Mouse (Mus musculus) liver, adult 2 months (tissue): Measurements from ENCODE around the gene Stk4.

Experiments
- CTCF ChIP-seq: fragments of 200-500 bp; IDR thresholded peaks from 2 replicates; pipeline ENCODE4 v1.5.1; 2011; ENCODE audit warnings: low read depth, low read length, control low read depth
- POLR2A ChIP-seq: fragments of 200-500 bp; IDR thresholded peaks from 2 replicates; pipeline ENCODE4 v1.6.1; 2011; ENCODE audit warnings: low read length, control low read depth; ENCODE audit not compliant: insufficient read depth; ENCODE audit errors: extremely low read depth

DNA sequence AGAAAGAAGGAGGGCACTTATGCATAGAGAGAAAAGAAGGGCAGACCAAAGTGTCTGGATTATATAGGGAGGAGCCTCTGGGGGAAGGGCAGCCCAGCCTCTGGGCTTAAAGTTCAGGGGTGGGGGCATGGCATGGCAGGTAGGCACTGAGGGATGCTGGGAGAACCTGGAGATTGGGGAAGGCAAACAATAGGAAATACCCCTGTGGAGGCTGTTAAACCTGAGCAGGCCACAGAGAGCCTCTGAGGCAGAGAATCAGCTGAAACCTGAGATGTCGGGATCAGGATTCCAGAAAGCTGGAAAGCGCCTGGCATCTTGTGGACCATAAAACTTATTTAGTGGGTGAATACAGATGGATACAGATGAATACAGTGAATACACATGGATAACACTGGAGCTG lies 2.0 kb downstream of the Stk4 start:
- TF ChIP-seq POLR2A (no peak), CTCF (no peak)
